ENCODE assay signal across 34 mouse cellular contexts in genomic region chr19:8572485-8572884, GRCm38 (mm10). TPM values are rescaled to one million over a fixed set of nuclear protein-coding genes. Genes with fewer than 3 reads are reported as not detected.
A peak's percentile ranks its signal among the peaks of the same experiment; 100 is the strongest.
DNase-seq lines count a peak whose midpoint lies in the region; ATAC-seq and TF ChIP-seq lines count a peak whose summit lies in the region.
"Had no signal": no experiment of that assay in that cellular context is flagged by ENCODE, and none has a peak within 500 bp of the region (broad histone marks: within the 10 kb centered on the region; RNA-seq: fewer than 3 reads in every experiment).

No protein-coding gene starts in this region.

- H3K36me3 ChIP-seq in thymus, adult 2 months (ENCODE audit: control insufficient read depth, insufficient read depth, low read length), result no peaks in the 10 kb centered on the region
- no peaks in the 10 kb centered on the region for H3K36me3 ChIP-seq in forebrain, embryonic 15.5 days
- H3K36me3 ChIP-seq: embryonic facial prominence, embryonic 10.5 days; embryonic facial prominence, embryonic 13.5 days; forebrain, embryonic 12.5 days; hindbrain, embryonic 10.5 days; hindbrain, embryonic 13.5 days; intestine, embryonic 15.5 days had no signal

- intact Hi-C loops in heart, postnatal 14 days (cut with DNase I), result no loop called here

- peak; percentile 73 for ATAC-seq in megakaryocyte-erythroid progenitor cell, adult 5-6 weeks (replicated peaks; ENCODE audit: low FRiP score, low TSS enrichment, poor library complexity, severe bottlenecking)
- ATAC-seq in forebrain, embryonic 15.5 days (replicated peaks), result no peak
- ATAC-seq: activated CD4-positive, CD25-positive, alpha-beta regulatory T cell, adult 4 months; forebrain, embryonic 16.5 days; hindbrain, embryonic 16.5 days; intestine, embryonic 15.5 days; Patski had no signal

- 4% methylated on average over 3 of the region's 3 CpGs for WGBS in thymus, adult 2 months
- WGBS in forebrain, embryonic 15.5 days, result 33% methylated on average over 3 of the region's 3 CpGs

- H3K4me2 ChIP-seq in forebrain, embryonic 15.5 days (replicated peaks), result no peak overlapping the region
- H3K4me2 ChIP-seq: embryonic facial prominence, embryonic 13.5 days; forebrain, embryonic 12.5 days; heart, embryonic 11.5 days; hindbrain, embryonic 13.5 days; intestine, embryonic 15.5 days had no signal

- TF ChIP-seq CTCF in thymus, adult 2 months (IDR thresholded peaks at IDR 0.05; ENCODE audit: borderline replicate concordance, control insufficient read depth, extremely low read depth, insufficient read depth, low read length, poor library complexity), result no peak

- H3K27me3 ChIP-seq in thymus, adult 2 months (ENCODE audit: control insufficient read depth, insufficient read depth, low read length), result no peaks in the 10 kb centered on the region
- no peaks in the 10 kb centered on the region for H3K27me3 ChIP-seq in forebrain, embryonic 15.5 days
- H3K27me3 ChIP-seq: embryonic facial prominence, embryonic 13.5 days; hindbrain, embryonic 13.5 days; intestine, embryonic 15.5 days had no signal

- peak; percentile 45 for DNase-seq in heart, adult 11 months
- no peak for DNase-seq in heart, postnatal 14 days
- no peak for DNase-seq in thymus, adult 2 months
- no peak for DNase-seq in thymus, postnatal 14 days
- DNase-seq: adrenal gland, adult 8-10 months; adrenal gland, postnatal 25 days; cerebellum, adult 11-12 months; cerebellum, adult 9-11 months; cerebellum, postnatal 25 days; embryo, embryonic 11 days; gastrocnemius, postnatal 10 days; gastrocnemius, postnatal 36 days; heart, postnatal 36 days had no signal

- no peak overlapping the region for H3K4me3 ChIP-seq in thymus, adult 2 months (ENCODE audit: control insufficient read depth, insufficient read depth, low read length)
- H3K4me3 ChIP-seq in forebrain, embryonic 15.5 days, result no peak overlapping the region
- H3K4me3 ChIP-seq: embryonic facial prominence, embryonic 10.5 days; embryonic facial prominence, embryonic 13.5 days; erythroblast, embryonic 14.5 days; forebrain, embryonic 12.5 days; hindbrain, embryonic 10.5 days; hindbrain, embryonic 13.5 days; intestine, embryonic 15.5 days had no signal

- peaks cover 17% of the 10 kb centered on the region for H3K4me1 ChIP-seq in thymus, adult 2 months (replicated peaks; ENCODE audit: control insufficient read depth, insufficient read depth, low read length)
- peaks cover 4% of the 10 kb centered on the region; the same call in 1 of the 2 replicates for H3K4me1 ChIP-seq in forebrain, embryonic 15.5 days
- H3K4me1 ChIP-seq: intestine, embryonic 15.5 days had no signal

- TF ChIP-seq POLR2A in thymus, adult 2 months (IDR thresholded peaks at IDR 0.05; ENCODE audit: control insufficient read depth, extremely low read depth, insufficient read depth, low read length, poor library complexity), result no peak

- H3K9ac ChIP-seq in forebrain, embryonic 15.5 days (replicated peaks), result no peak overlapping the region
- H3K9ac ChIP-seq: embryonic facial prominence, embryonic 13.5 days; forebrain, embryonic 12.5 days; hindbrain, embryonic 13.5 days; intestine, embryonic 15.5 days had no signal

- H3K9me3 ChIP-seq in forebrain, embryonic 15.5 days, result no peaks in the 10 kb centered on the region
- H3K9me3 ChIP-seq: embryonic facial prominence, embryonic 10.5 days; embryonic facial prominence, embryonic 13.5 days; forebrain, embryonic 12.5 days; hindbrain, embryonic 10.5 days; hindbrain, embryonic 13.5 days; intestine, embryonic 15.5 days had no signal

- H3K27ac ChIP-seq in thymus, adult 2 months (ENCODE audit: control insufficient read depth, insufficient read depth, low read length), result peak overlapping the region; percentile 20; the same call in 1 of the 2 replicates
- H3K27ac ChIP-seq in forebrain, embryonic 15.5 days (replicated peaks), result no peak overlapping the region
- H3K27ac ChIP-seq: embryonic facial prominence, embryonic 10.5 days; embryonic facial prominence, embryonic 13.5 days; forebrain, embryonic 12.5 days; hindbrain, embryonic 10.5 days; hindbrain, embryonic 13.5 days; intestine, embryonic 15.5 days had no signal

RNA-seq across cellular contexts. Expression of gene Slc22a8, which starts 18.6 kb away (rescaled TPM):
- under 1 TPM; 0.05 to 0.17 TPM for total RNA-seq in heart, postnatal 14 days (2021)
- polyA plus RNA-seq in thymus, adult 2 months (2012; rRNA removed), result 0.10 and 0.38 TPM in 2 replicates
- total RNA-seq in megakaryocyte-erythroid progenitor cell, adult 5-6 weeks (2014; fragmentation: Nextera tagmentation), result not detected in 2 replicates
- total RNA-seq in megakaryocyte-erythroid progenitor cell, adult 5-6 weeks (2017), result not detected in 2 replicates
- 5.5 and 6.1 TPM in 2 replicates for polyA plus RNA-seq in forebrain, embryonic 15.5 days (2015; fragmentation: Nextera tagmentation; extraction: Ambion mirVana)
- total RNA-seq: common myeloid progenitor, adult 5-6 weeks; ES-E14; gastrocnemius, adult 18-20 months; gastrocnemius, postnatal 36 days; granulocyte monocyte progenitor cell, adult 5-6 weeks; heart, postnatal 36 days had no signal
- polyA plus RNA-seq: embryonic facial prominence, embryonic 10.5 days; embryonic facial prominence, embryonic 13.5 days; erythroblast, embryonic 14.5 days; heart, embryonic 14.5 days; Patski had no signal

RNA-seq across cellular contexts. Expression of gene Slc22a6, which starts 45.4 kb away (rescaled TPM):
- not detected for total RNA-seq in heart, postnatal 14 days (2021)
- polyA plus RNA-seq in thymus, adult 2 months (2012; rRNA removed), result 0.16 TPM in 1 of 2 replicates, not detected in the other
- total RNA-seq in megakaryocyte-erythroid progenitor cell, adult 5-6 weeks (2014; fragmentation: Nextera tagmentation), result not detected in 2 replicates
- total RNA-seq in megakaryocyte-erythroid progenitor cell, adult 5-6 weeks (2017), result not detected in 2 replicates
- 6.6 and 7.8 TPM in 2 replicates for polyA plus RNA-seq in forebrain, embryonic 15.5 days (2015; fragmentation: Nextera tagmentation; extraction: Ambion mirVana)
- total RNA-seq: adrenal gland, adult 8-10 months; adrenal gland, postnatal 25 days; common myeloid progenitor, adult 5-6 weeks; ES-E14; gastrocnemius, adult 18-20 months; gastrocnemius, postnatal 10 days; gastrocnemius, postnatal 36 days; granulocyte monocyte progenitor cell, adult 5-6 weeks; heart, adult 8-10 months; heart, postnatal 36 days had no signal
- polyA plus RNA-seq: activated CD4-positive, CD25-positive, alpha-beta regulatory T cell, adult 4 months; erythroblast, embryonic 14.5 days; heart, embryonic 11.5 days; heart, embryonic 14.5 days; heart, postnatal 0 days; intestine, embryonic 15.5 days; Patski had no signal
